Mouse (Mus musculus) layer of hippocampus, adult 9-10 months (tissue): ENCODE data around the gene Stpg2.
"Not testable (repeated sequence)": the region's sequence is repeated elsewhere in the genome, so short reads cannot be mapped to it uniquely, and the experiment has no call there.

Experiments used
- DNase-seq: peaks from one replicate; pipeline ENCODE4 v3.0.0; 2022; ENCODE audit warnings: low spot score

Gene Stpg2

GRCm38 (mm10) chr3:139442170-139442569 is 236.7 kb downstream of the Stpg2 start:
- no peak for DNase-seq

- no peak for DNase-seq
Measured at GRCm38 (mm10) chr3:139495939-139496338, 290.4 kb downstream of the Stpg2 start.

- DNase-seq = no peak
Measured at GRCm38 (mm10) chr3:139502216-139502615, 296.7 kb downstream of the Stpg2 start.

- DNase-seq = peak; percentile 4
Measured at GRCm38 (mm10) chr3:139509275-139509985, 303.9 kb downstream of the Stpg2 start.

GRCm38 (mm10) chr3:139578496-139578895 is 373.0 kb downstream of the Stpg2 start:
- no peak for DNase-seq

- no peak for DNase-seq
Measured at GRCm38 (mm10) chr3:139581298-139581697, 375.8 kb downstream of the Stpg2 start.

- DNase-seq = no peak
Measured at GRCm38 (mm10) chr3:139599508-139599907, 394.0 kb downstream of the Stpg2 start.

- not testable (repeated sequence) for DNase-seq
Measured at GRCm38 (mm10) chr3:139608267-139608666, 402.8 kb downstream of the Stpg2 start.

- DNase-seq = no peak
Measured at GRCm38 (mm10) chr3:139614641-139615040, 409.1 kb downstream of the Stpg2 start.

- DNase-seq = peak; percentile 13
Measured at GRCm38 (mm10) chr3:139615791-139616190, 410.3 kb downstream of the Stpg2 start.

GRCm38 (mm10) chr3:139637887-139638286 is 432.4 kb downstream of the Stpg2 start:
- no peak for DNase-seq

- DNase-seq = no peak
Measured at GRCm38 (mm10) chr3:139651505-139651904, 446.0 kb downstream of the Stpg2 start.

- DNase-seq = no peak
Measured at GRCm38 (mm10) chr3:139659416-139659815, 453.9 kb downstream of the Stpg2 start.

- no peak for DNase-seq
Measured at GRCm38 (mm10) chr3:139662241-139662640, 456.7 kb downstream of the Stpg2 start.

- no peak for DNase-seq
Measured at GRCm38 (mm10) chr3:139663712-139664245, 458.3 kb downstream of the Stpg2 start.

GRCm38 (mm10) chr3:139665047-139665446 is 459.6 kb downstream of the Stpg2 start:
- no peak for DNase-seq

- no peak for DNase-seq
Measured at GRCm38 (mm10) chr3:139676192-139676591, 470.7 kb downstream of the Stpg2 start.

GRCm38 (mm10) chr3:139676723-139677122 is 471.2 kb downstream of the Stpg2 start:
- no peak for DNase-seq

GRCm38 (mm10) chr3:139704238-139704637 is 498.7 kb downstream of the Stpg2 start:
- not testable (repeated sequence) for DNase-seq

- not testable (repeated sequence) for DNase-seq
Measured at GRCm38 (mm10) chr3:139707396-139707795, 501.9 kb downstream of the Stpg2 start.

GRCm38 (mm10) chr3:139709794-139710193 is 504.3 kb downstream of the Stpg2 start:
- DNase-seq = no peak

- no peak for DNase-seq
Measured at GRCm38 (mm10) chr3:139728751-139729150, 523.3 kb downstream of the Stpg2 start.

GRCm38 (mm10) chr3:139729248-139729647 is 523.8 kb downstream of the Stpg2 start:
- DNase-seq = no peak

- no peak for DNase-seq
Measured at GRCm38 (mm10) chr3:139733156-139733555, 527.7 kb downstream of the Stpg2 start.
